Mouse (Mus musculus): ENCODE data around the gene Rab29. TPM values are rescaled to one million over a fixed set of nuclear protein-coding genes. Genes with fewer than 3 reads are reported as not detected.

Gene Rab29
- total and polyA plus RNA-seq, 3 experiments, result 23.5 to 26.3 TPM; not detected in 1

DNA sequence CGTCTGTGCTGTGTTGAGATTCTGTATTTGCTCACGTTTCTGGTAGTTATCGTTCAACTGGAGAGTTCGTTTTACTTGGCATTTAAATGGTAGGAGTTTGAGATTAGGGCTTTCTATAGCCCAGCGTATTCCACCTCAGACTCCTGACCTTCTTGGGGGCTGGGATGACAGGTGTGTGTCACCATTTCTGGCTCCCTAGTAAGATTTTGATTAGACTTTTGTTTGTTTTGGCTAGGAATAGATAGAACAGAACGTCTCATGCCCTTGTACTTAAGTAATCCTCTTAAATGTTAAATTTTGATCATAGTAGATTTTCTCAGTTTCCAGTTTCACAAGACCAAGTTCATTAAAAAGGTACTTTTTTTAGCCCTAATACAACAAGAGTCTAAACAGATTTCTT lies 50.6 kb downstream of the Rab29 start:
- Histone ChIP-seq H3K9me3 (replicated peaks; ENCODE audit: insufficient read depth, low read length) (no peaks in the 10 kb centered on the region), H3K27me3 (ENCODE audit: control insufficient read depth in 1 of 2, insufficient read depth in 2 of 2, low read length in 2 of 2) (no peaks in the 10 kb centered on the region), H3K9ac (ENCODE audit: control insufficient read depth, low read depth, low read length, poor library complexity, severe bottlenecking) (no peak overlapping the region), H3K4me3 (ENCODE audit: control insufficient read depth in 1 of 2, insufficient read depth in 1 of 2, low read depth in 2 of 2, low read length in 2 of 2) (no peak overlapping the region), H3K79me2 (ENCODE audit: control insufficient read depth, insufficient read depth, low read length, poor library complexity) (peaks cover 52% of the 10 kb centered on the region), H3K36me3 (ENCODE audit: control insufficient read depth in 1 of 2, insufficient read depth in 2 of 2, low read length in 2 of 2) (peaks cover 36 to 67% of the 10 kb centered on the region in 2 experiments), H3K4me1 (ENCODE audit: control insufficient read depth in 1 of 2, insufficient read depth in 2 of 2, low read length in 2 of 2) (peaks cover 0 to 5% of the 10 kb centered on the region in 2 experiments; a peak in 2 of 4 replicates), H3K27ac (ENCODE audit: control insufficient read depth, low read depth, low read length) (no peak overlapping the region)
- TF ChIP-seq ELF1 (IDR thresholded peaks at IDR 0.05; ENCODE audit: low read depth, low read length) (no peak), RCOR1 (IDR thresholded peaks at IDR 0.05; ENCODE audit: low read depth, low read length) (no peak), MYB (IDR thresholded peaks at IDR 0.05; ENCODE audit: low read depth, low read length) (no peak), CHD1 (IDR thresholded peaks at IDR 0.05; ENCODE audit: low read depth, low read length) (no peak), GABPA (IDR thresholded peaks at IDR 0.05; ENCODE audit: low read depth, low read length) (no peak), ZNF384 (IDR thresholded peaks at IDR 0.05; ENCODE audit: low read depth, low read length) (no peak), SIN3A (IDR thresholded peaks at IDR 0.05; ENCODE audit: low read length) (no peak), MAFK (IDR thresholded peaks at IDR 0.05; ENCODE audit: borderline replicate concordance, low read depth, low read length) (no peak), NRF1 (IDR thresholded peaks at IDR 0.05; ENCODE audit: insufficient read depth, low read depth, low read length, poor library complexity, severe bottlenecking) (no peak), MXI1 (IDR thresholded peaks at IDR 0.05; ENCODE audit: low read depth, low read length) (no peak)
- DNase-seq (ENCODE audit: low read depth, low spot score), result no peak

DNA sequence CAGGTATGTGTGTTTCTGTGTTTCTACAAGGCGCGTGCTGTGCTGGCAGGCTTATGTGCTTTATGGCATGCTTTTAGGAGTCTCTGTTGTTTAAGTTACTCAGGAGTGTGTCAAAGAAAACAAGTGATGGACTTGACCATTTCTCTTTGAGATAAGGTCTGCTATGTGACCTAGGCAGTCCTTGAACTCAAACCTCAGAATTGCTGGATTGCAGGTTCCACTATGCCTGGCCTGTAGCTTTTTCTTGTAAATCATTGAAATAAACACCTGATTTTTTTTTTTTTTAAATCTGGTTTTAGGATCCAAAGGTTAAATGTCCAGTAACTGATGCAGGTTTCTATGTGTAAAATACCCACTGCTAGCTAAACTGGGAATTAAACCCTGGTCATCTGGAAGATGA lies 52.0 kb downstream of the Rab29 start:
- peaks cover 44% of the 10 kb centered on the region for H3K79me2 ChIP-seq (ENCODE audit: control insufficient read depth, insufficient read depth, low read length, poor library complexity)
- DNase-seq (ENCODE audit: low read depth, low spot score), result no peak
- H3K27ac ChIP-seq (ENCODE audit: control insufficient read depth, low read depth, low read length), result no peak overlapping the region
- H3K27me3 ChIP-seq (ENCODE audit: control insufficient read depth in 1 of 2, insufficient read depth in 2 of 2, low read length in 2 of 2), result no peaks in the 10 kb centered on the region
- H3K4me1 ChIP-seq (ENCODE audit: control insufficient read depth in 1 of 2, insufficient read depth in 2 of 2, low read length in 2 of 2), result no peaks in the 10 kb centered on the region
- no peak overlapping the region for H3K9ac ChIP-seq (ENCODE audit: control insufficient read depth, low read depth, low read length, poor library complexity, severe bottlenecking)
- no peaks in the 10 kb centered on the region for H3K9me3 ChIP-seq (replicated peaks; ENCODE audit: insufficient read depth, low read length)
- H3K4me3 ChIP-seq (ENCODE audit: control insufficient read depth in 1 of 2, insufficient read depth in 1 of 2, low read depth in 2 of 2, low read length in 2 of 2), result no peak overlapping the region
- peaks cover 26 to 73% of the 10 kb centered on the region in 2 experiments for H3K36me3 ChIP-seq (ENCODE audit: control insufficient read depth in 1 of 2, insufficient read depth in 2 of 2, low read length in 2 of 2)
- TF ChIP-seq NRF1 (IDR thresholded peaks at IDR 0.05; ENCODE audit: insufficient read depth, low read depth, low read length, poor library complexity, severe bottlenecking) (no peak), RCOR1 (IDR thresholded peaks at IDR 0.05; ENCODE audit: low read depth, low read length) (no peak), ETS1 (IDR thresholded peaks at IDR 0.05; ENCODE audit: low read depth, low read length) (no peak), EP300 (IDR thresholded peaks at IDR 0.05; ENCODE audit: low read depth in 1 of 2, low read length in 2 of 2) (no peak), BHLHE40 (IDR thresholded peaks at IDR 0.05; ENCODE audit: borderline replicate concordance, low read depth, low read length) (no peak), MAZ (IDR thresholded peaks at IDR 0.05; ENCODE audit: low read depth, low read length) (no peak), GATA1 (IDR thresholded peaks at IDR 0.05; ENCODE audit: low read depth, low read length) (no peak), NELFE (IDR thresholded peaks at IDR 0.05; ENCODE audit: low read depth, low read length) (no peak), SMC3 (IDR thresholded peaks at IDR 0.05; ENCODE audit: low read depth, low read length) (no peak), MXI1 (IDR thresholded peaks at IDR 0.05; ENCODE audit: low read depth, low read length) (no peak), MYB (IDR thresholded peaks at IDR 0.05; ENCODE audit: low read depth, low read length) (no peak), ZNF384 (IDR thresholded peaks at IDR 0.05; ENCODE audit: low read depth, low read length) (no peak), TCF12 (IDR thresholded peaks at IDR 0.05; ENCODE audit: low read depth, low read length) (no peak), MEF2A (IDR thresholded peaks at IDR 0.05; ENCODE audit: extremely low read depth, insufficient replicate concordance, low read depth, low read length, poor library complexity, severe bottlenecking) (no peak), CTCF (IDR thresholded peaks at IDR 0.05 in 2 of 3, conservative IDR thresholded peaks at IDR 0.05 in 1 of 3; ENCODE audit: control insufficient read depth in 1 of 3, insufficient read depth in 1 of 3, low read depth in 2 of 3, low read length in 3 of 3, poor library complexity in 1 of 3, severe bottlenecking in 1 of 3) (no peak), MYC (IDR thresholded peaks at IDR 0.05; ENCODE audit: low read depth, low read length) (no peak), JUND (IDR thresholded peaks at IDR 0.05; ENCODE audit: low read depth, low read length) (no peak), MAFK (IDR thresholded peaks at IDR 0.05; ENCODE audit: borderline replicate concordance, low read depth, low read length) (no peak), USF2 (IDR thresholded peaks at IDR 0.05; ENCODE audit: borderline replicate concordance in 1 of 2, insufficient read depth in 1 of 2, low read depth in 1 of 2, low read length in 2 of 2) (no peak), POLR2AphosphoS2 (IDR thresholded peaks at IDR 0.05; ENCODE audit: low read length) (no peak)
